Mouse (Mus musculus) liver, adult 2 months (tissue): Measurements from ENCODE around the gene Cfap77.

Experiments used
- CTCF ChIP-seq: fragments of 200-500 bp; IDR thresholded peaks from 2 replicates; pipeline ENCODE4 v1.5.1; 2011; ENCODE audit warnings: low read depth, low read length, control low read depth
- POLR2A ChIP-seq: fragments of 200-500 bp; IDR thresholded peaks from 2 replicates; pipeline ENCODE4 v1.6.1; 2011; ENCODE audit warnings: low read length, control low read depth; ENCODE audit not compliant: insufficient read depth; ENCODE audit errors: extremely low read depth

GRCm38 (mm10) chr2:28917156-28917517, 137.7 kb downstream of the Cfap77 start:
- TF ChIP-seq POLR2A, result no peak
- no peak for TF ChIP-seq CTCF
